Mouse (Mus musculus) adrenal gland, adult 2 months (tissue): ENCODE results near the gene Gm20388. TPM values are rescaled to one million over a fixed set of nuclear protein-coding genes. Genes with fewer than 3 reads are reported as not detected.
A peak's percentile ranks its signal among the peaks of the same experiment; 100 is the strongest.
"Not testable (repeated sequence)": the region's sequence is repeated elsewhere in the genome, so short reads cannot be mapped to it uniquely, and the experiment has no call there.

Experiments used
- DNase-seq: peaks from one replicate; pipeline ENCODE4 v3.0.0; 2021
- polyA plus RNA-seq: library from polyadenylated mRNA; depleted of rRNA; stranded (reverse); fragments of >200 nt; gene quantifications from 2 replicates; pipeline ENCODE4 v1.2.3, GENCODE M21; 2012
- total RNA-seq, 2 experiments: library from RNA; stranded (reverse); gene quantifications; 2 replicates each; pipeline ENCODE4 v1.2.3; 2021

Gm20388 gene
- total and polyA plus RNA-seq, 3 experiments: 5.9 to 50.1 (median 9.9) TPM

- peak; percentile 52 for DNase-seq
These were observed 1397.1 kb downstream of the Gm20388 start for GRCm38 (mm10) chr8:121307723-121308122.

GRCm38 (mm10) chr8:121310976-121311819, 1400.6 kb downstream of the Gm20388 start:
- DNase-seq: peak; percentile 24

- no peak for DNase-seq
These were observed 1402.8 kb downstream of the Gm20388 start for GRCm38 (mm10) chr8:121313458-121313857.

- DNase-seq: peak; percentile 24
These were observed 1403.4 kb downstream of the Gm20388 start for GRCm38 (mm10) chr8:121314036-121314435.

- no peak for DNase-seq
These were observed 1404.9 kb downstream of the Gm20388 start for GRCm38 (mm10) chr8:121315569-121315968.

GRCm38 (mm10) chr8:121316009-121316408, 1405.4 kb downstream of the Gm20388 start:
- no peak for DNase-seq

GRCm38 (mm10) chr8:121318756-121319155, 1408.1 kb downstream of the Gm20388 start:
- not testable (repeated sequence) for DNase-seq

- no peak for DNase-seq
These were observed 1408.8 kb downstream of the Gm20388 start for GRCm38 (mm10) chr8:121319491-121319890.

- no peak for DNase-seq
These were observed 1415.7 kb downstream of the Gm20388 start for GRCm38 (mm10) chr8:121326164-121326910.

GRCm38 (mm10) chr8:121332436-121332835, 1421.8 kb downstream of the Gm20388 start:
- peak; percentile 55 for DNase-seq

- DNase-seq: peak; percentile 60
These were observed 1424.1 kb downstream of the Gm20388 start for GRCm38 (mm10) chr8:121334495-121335424.

- DNase-seq: no peak
These were observed 1425.0 kb downstream of the Gm20388 start for GRCm38 (mm10) chr8:121335684-121336083.

- no peak for DNase-seq
These were observed 1432.3 kb downstream of the Gm20388 start for GRCm38 (mm10) chr8:121342931-121343330.

- no peak for DNase-seq
These were observed 1433.8 kb downstream of the Gm20388 start for GRCm38 (mm10) chr8:121344486-121344885.

GRCm38 (mm10) chr8:121346175-121346574, 1435.5 kb downstream of the Gm20388 start:
- no peak for DNase-seq

GRCm38 (mm10) chr8:121346862-121347261, 1436.2 kb downstream of the Gm20388 start:
- peak; percentile 58 for DNase-seq

- no peak for DNase-seq
These were observed 1438.4 kb downstream of the Gm20388 start for GRCm38 (mm10) chr8:121348998-121349397.

- no peak for DNase-seq
These were observed 1440.2 kb downstream of the Gm20388 start for GRCm38 (mm10) chr8:121350803-121351202.

GRCm38 (mm10) chr8:121354844-121355243, 1444.2 kb downstream of the Gm20388 start:
- DNase-seq: no peak

- DNase-seq: no peak
These were observed 1446.8 kb downstream of the Gm20388 start for GRCm38 (mm10) chr8:121357451-121357850.

- no peak for DNase-seq
These were observed 1448.0 kb downstream of the Gm20388 start for GRCm38 (mm10) chr8:121358609-121359008.
